Mouse (Mus musculus): ENCODE results near the gene Grn.

GRCm38 (mm10) chr11:102429551-102429950, 564 bp upstream of the Grn start:
- TF ChIP-seq CTCF (IDR thresholded peaks at IDR 0.05; ENCODE audit: low read depth), result no peak
- TF ChIP-seq EP300 (IDR thresholded peaks at IDR 0.05; ENCODE audit: low read depth), result no peak
